Mouse (Mus musculus) forelimb bud, embryonic 11.5 days (tissue): ENCODE measurements around the gene Ush2a.

Experiments used
- DNase-seq: peaks from one replicate; pipeline ENCODE4 v3.0.0-alpha.2; 2012; ENCODE audit warnings: low read depth, low spot score

Gene Ush2a

GRCm38 (mm10) chr1:188543364-188543763, 281.5 kb downstream of the Ush2a start:
- DNase-seq, result no peak

- peak; percentile 26 for DNase-seq
Observed at GRCm38 (mm10) chr1:188549686-188550085, 287.9 kb downstream of the Ush2a start.

- no peak for DNase-seq
Observed at GRCm38 (mm10) chr1:188551802-188552201, 290.0 kb downstream of the Ush2a start.

- DNase-seq, result no peak
Observed at GRCm38 (mm10) chr1:188558911-188559310, 297.1 kb downstream of the Ush2a start.

GRCm38 (mm10) chr1:188566229-188566628, 304.4 kb downstream of the Ush2a start:
- DNase-seq, result no peak

GRCm38 (mm10) chr1:188567486-188567885, 305.7 kb downstream of the Ush2a start:
- no peak for DNase-seq

GRCm38 (mm10) chr1:188568295-188568961, 306.6 kb downstream of the Ush2a start:
- DNase-seq, result no peak

GRCm38 (mm10) chr1:188576246-188576747, 314.5 kb downstream of the Ush2a start:
- no peak for DNase-seq

- DNase-seq, result no peak
Observed at GRCm38 (mm10) chr1:188577376-188577775, 315.6 kb downstream of the Ush2a start.

GRCm38 (mm10) chr1:188581136-188581535, 319.3 kb downstream of the Ush2a start:
- no peak for DNase-seq

GRCm38 (mm10) chr1:188595251-188595650, 333.4 kb downstream of the Ush2a start:
- peak; percentile 16 for DNase-seq

GRCm38 (mm10) chr1:188598052-188598451, 336.2 kb downstream of the Ush2a start:
- no peak for DNase-seq

GRCm38 (mm10) chr1:188599134-188599533, 337.3 kb downstream of the Ush2a start:
- no peak for DNase-seq

- DNase-seq, result no peak
Observed at GRCm38 (mm10) chr1:188606450-188606849, 344.6 kb downstream of the Ush2a start.

GRCm38 (mm10) chr1:188616547-188616946, 354.7 kb downstream of the Ush2a start:
- DNase-seq, result no peak

GRCm38 (mm10) chr1:188633736-188634135, 371.9 kb downstream of the Ush2a start:
- DNase-seq, result peak; percentile 9

- no peak for DNase-seq
Observed at GRCm38 (mm10) chr1:188639666-188640065, 377.8 kb downstream of the Ush2a start.

- no peak for DNase-seq
Observed at GRCm38 (mm10) chr1:188643156-188643555, 381.3 kb downstream of the Ush2a start.

- DNase-seq, result no peak
Observed at GRCm38 (mm10) chr1:188653001-188653400, 391.2 kb downstream of the Ush2a start.

- no peak for DNase-seq
Observed at GRCm38 (mm10) chr1:188656121-188656520, 394.3 kb downstream of the Ush2a start.

- no peak for DNase-seq
Observed at GRCm38 (mm10) chr1:188659159-188659558, 397.3 kb downstream of the Ush2a start.

- DNase-seq, result peak; percentile 48
Observed at GRCm38 (mm10) chr1:188660339-188660738, 398.5 kb downstream of the Ush2a start.

GRCm38 (mm10) chr1:188660882-188661281, 399.1 kb downstream of the Ush2a start:
- peak; percentile 49 for DNase-seq

GRCm38 (mm10) chr1:188667460-188667859, 405.6 kb downstream of the Ush2a start:
- DNase-seq, result no peak
